Mouse (Mus musculus): ENCODE results near the gene Gm21103. TPM values are rescaled to one million over a fixed set of nuclear protein-coding genes. Genes with fewer than 3 reads are reported as not detected.

Gene Gm21103
- total RNA-seq (2023) = not detected

DNA sequence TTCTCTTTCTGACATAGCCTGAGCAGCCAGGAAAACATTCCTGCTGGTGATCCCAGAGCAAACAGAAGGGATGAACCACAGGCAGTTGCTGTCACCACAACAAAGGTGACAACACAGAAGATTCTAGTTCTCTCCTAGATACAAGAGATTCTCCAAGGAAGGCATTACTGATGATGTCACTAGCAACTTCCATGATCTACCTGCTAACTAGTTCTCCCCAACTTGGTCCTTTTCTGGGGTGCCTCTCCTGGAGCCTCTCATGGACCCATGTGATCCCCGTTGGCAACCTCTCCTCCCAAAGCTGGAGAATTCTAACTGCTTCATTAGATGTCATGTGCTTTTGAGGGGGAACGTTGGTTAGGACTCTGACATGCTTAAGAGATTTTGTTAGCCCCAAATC is at the start of gene Gm21103:
Gene Gm21103, minus strand, starts transcription at position 101 of the 400 bp plus-strand sequence.

DNA sequence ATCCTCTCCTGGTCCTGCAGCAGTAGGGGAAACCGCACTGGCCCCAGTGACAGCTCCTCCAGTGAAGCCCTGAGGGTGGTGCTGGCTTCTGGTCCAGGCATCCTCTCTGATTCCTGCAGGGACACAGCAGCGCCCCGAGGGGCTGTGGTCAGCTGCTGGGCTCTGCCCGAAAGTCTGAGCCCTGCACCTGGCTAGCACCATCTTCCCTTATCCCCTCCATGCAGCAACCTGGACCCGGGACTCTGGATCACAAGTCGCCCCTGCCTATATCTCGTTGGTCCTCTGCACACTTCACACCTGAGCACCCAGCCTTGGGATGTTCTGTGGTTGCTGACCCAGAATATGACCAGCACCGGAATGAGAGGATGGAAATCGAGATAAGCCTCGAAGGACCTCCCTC is 38.9 kb upstream of the Gm21103 start, which contains the start of gene Gm3618:
Gene Gm3618, minus strand, starts transcription at position 101 of the 400 bp plus-strand sequence.

DNA sequence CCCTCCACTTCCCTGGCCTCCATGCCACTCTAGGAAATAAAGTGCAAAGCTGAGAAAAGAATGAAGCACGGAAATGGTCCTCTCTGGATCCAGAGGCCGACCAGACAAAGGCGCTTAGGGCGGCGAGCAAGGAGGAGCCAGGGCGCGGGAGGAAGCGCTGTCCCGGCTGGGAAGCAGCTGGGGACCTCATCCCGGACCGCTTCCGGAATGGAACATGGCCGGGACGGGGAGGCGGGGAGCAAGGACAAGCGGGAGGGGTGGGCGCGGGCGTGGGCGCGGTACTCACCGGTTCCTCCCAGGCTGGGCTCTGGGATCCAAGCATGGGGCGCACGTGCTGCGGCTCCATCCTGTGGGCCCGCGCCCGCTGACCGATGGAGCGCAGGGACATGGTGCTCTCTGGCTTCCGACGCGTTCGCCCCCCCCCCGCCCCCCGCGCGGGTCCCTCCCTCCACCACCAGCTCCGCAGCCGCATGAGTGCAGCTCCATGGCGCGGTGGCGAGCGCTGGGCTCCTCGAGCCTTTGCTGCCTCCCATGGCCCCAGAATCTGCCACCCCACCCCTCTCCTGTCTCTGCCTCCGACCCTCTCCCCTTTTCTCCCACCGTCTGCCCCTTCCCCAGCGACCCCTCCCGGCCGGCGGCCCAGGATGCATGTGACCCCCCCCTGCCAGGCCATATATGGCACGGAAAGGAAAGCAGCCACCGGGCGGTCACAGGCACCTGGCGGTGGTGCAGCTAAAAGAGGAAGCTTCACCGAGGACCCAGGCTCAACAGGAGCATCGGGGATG is 17.5 kb downstream of the Gm21103 start, which contains the start of gene Gm3411:
Gene Gm3411, minus strand, starts transcription at position 320 of the 785 bp plus-strand sequence.

Other genes with a start within 250 kb of the Gm21103 start
- gene Gm6337, start 246.6 kb downstream of the Gm21103 start, total RNA-seq (2023) = not detected
- gene Gm8206, start 210.9 kb downstream of the Gm21103 start, total RNA-seq (2023) = not detected
- gene Gm3468, start 196.2 kb downstream of the Gm21103 start, total RNA-seq (2023) = not detected
- not detected for gene Gm3476, start 179.0 kb downstream of the Gm21103 start, total RNA-seq (2023)
- not detected for gene Gm21560, start 85.6 kb downstream of the Gm21103 start, total RNA-seq (2023)
- gene Gm3411, start 17.6 kb downstream of the Gm21103 start, total RNA-seq (2023) = not detected
- not detected for gene Gm3618, start 38.8 kb upstream of the Gm21103 start, total RNA-seq (2023)
- not detected for gene Gm16440, start 85.5 kb upstream of the Gm21103 start, total RNA-seq (2023)
- under 1 TPM in 1 of 2 experiments, not detected in 1; 0.59 TPM for gene Gm3591, start 107.6 kb upstream of the Gm21103 start, total RNA-seq (2023)
- gene Gm3594, start 139.8 kb upstream of the Gm21103 start, total RNA-seq (2023) = not detected
- gene Gm8356, start 232.4 kb upstream of the Gm21103 start, total RNA-seq (2023) = not detected